Mouse (Mus musculus) liver, embryonic 13.5 days (tissue): ENCODE measurements around the gene Kank3. TPM values are rescaled to one million over a fixed set of nuclear protein-coding genes. Genes with fewer than 3 reads are reported as not detected.
"Not testable (repeated sequence)": the region's sequence is repeated elsewhere in the genome, so short reads cannot be mapped to it uniquely, and the experiment has no call there.

Experiments
- ATAC-seq: fragments of 200-750 bp; cut with Nextera tagmentation; 2 replicates; pipeline ENCODE4 v1.8.0; 2017; ENCODE audit warnings: low read depth, mild to moderate bottlenecking, moderate number of reproducible peaks, moderate library complexity
- DNase-seq: peaks from one replicate; pipeline ENCODE4 v3.0.0; 2022
- H3K27ac ChIP-seq: fragments of 300-500 bp; sonication (generic); 2 replicates; pipeline ENCODE4 v1.5.1; 2015; ENCODE audit warnings: moderate library complexity, mild to moderate bottlenecking, inconsistent platforms
- H3K27me3 ChIP-seq: fragments of 300-500 bp; sonication (generic); 2 replicates; pipeline ENCODE4 v1.6.1; 2015; ENCODE audit warnings: mild to moderate bottlenecking, inconsistent platforms
- H3K36me3 ChIP-seq: fragments of 300-500 bp; sonication (generic); 2 replicates; pipeline ENCODE4 v1.6.1; 2015; ENCODE audit warnings: mild to moderate bottlenecking, inconsistent platforms
- H3K4me1 ChIP-seq: fragments of 300-500 bp; sonication (generic); replicated peaks from 2 replicates; pipeline ENCODE4 v1.6.1; 2015; ENCODE audit warnings: inconsistent platforms
- H3K4me2 ChIP-seq: fragments of 300-500 bp; sonication (generic); 2 replicates; pipeline ENCODE4 v1.6.1; 2015; ENCODE audit warnings: inconsistent platforms, mild to moderate bottlenecking, moderate library complexity
- H3K4me3 ChIP-seq: fragments of 300-500 bp; sonication (generic); replicated peaks from 2 replicates; pipeline ENCODE4 v1.5.1; 2015; ENCODE audit warnings: mild to moderate bottlenecking, inconsistent platforms
- H3K9ac ChIP-seq: fragments of 300-500 bp; sonication (generic); 2 replicates; pipeline ENCODE4 v1.6.1; 2015; ENCODE audit warnings: mild to moderate bottlenecking, inconsistent platforms
- H3K9me3 ChIP-seq: fragments of 300-500 bp; sonication (generic); replicated peaks from 2 replicates; pipeline ENCODE4 v1.6.1; 2016; ENCODE audit warnings: inconsistent platforms
- WGBS: fragments of 180-500 bp; shearing (Covaris S2); methylation state at CpG from one replicate; pipeline ENCODE4 v1.1.7; 2015; ENCODE audit not compliant: insufficient replicate concordance; 5-methylcytosine and 5-hydroxymethylcytosine counted together
- polyA plus RNA-seq: library from polyadenylated mRNA; unstranded; fragments of >200 nt; fragmentation: Nextera tagmentation; extraction: Ambion mirVana; gene quantifications from 2 replicates; pipeline ENCODE4 v1.2.1, GENCODE M21; 2015

The Kank3 gene
- polyA plus RNA-seq, 1 experiment from 2014 or later = 8.9 TPM

- H3K36me3 ChIP-seq = peaks cover 46% of the 10 kb centered on the region
- no peaks in the 10 kb centered on the region for H3K9me3 ChIP-seq
- under 1% methylated on average over 51 of the region's 51 CpGs for WGBS
- H3K4me3 ChIP-seq = peak within 1 kb of the TSS; percentile 86
- peaks cover 73% of the 10 kb centered on the region for H3K4me1 ChIP-seq
- DNase-seq (peak; percentile 98), ATAC-seq (peak; percentile 88)
- peak within 1 kb of the TSS; percentile 89 for H3K9ac ChIP-seq
- H3K27ac ChIP-seq = peak within 1 kb of the TSS; percentile 85
- peak within 1 kb of the TSS; percentile 82 for H3K4me2 ChIP-seq
- H3K27me3 ChIP-seq = no peaks in the 10 kb centered on the region
These were observed 14.0 kb downstream of the Kank3 start, which contains the start of the genes Rps28 and Ndufa7 for GRCm38 (mm10) chr17:33824084-33824996. Rps28 (minus strand) TSS chr17:33824562. Ndufa7 (plus strand) TSS chr17:33824572.

DNA sequence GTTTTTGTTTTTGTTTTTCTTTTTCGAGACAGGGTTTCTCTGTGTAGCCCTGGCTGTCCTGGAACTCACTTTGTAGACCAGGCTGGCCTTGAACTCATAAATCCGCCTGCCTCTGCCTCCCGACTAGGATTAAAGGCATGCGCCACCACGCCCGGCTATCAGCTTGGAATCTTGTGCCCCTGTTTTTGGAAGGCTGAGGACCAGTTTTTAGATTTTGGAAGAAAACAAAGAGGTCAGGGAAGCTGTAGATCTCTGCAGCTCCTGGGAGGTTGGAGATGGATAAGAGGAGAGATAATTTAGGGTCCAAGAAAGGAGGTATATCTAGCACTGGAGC, 14.6 kb downstream of the Kank3 start:
- DNase-seq, H3K27me3 ChIP-seq, ATAC-seq, H3K9me3 ChIP-seq: not testable (repeated sequence)
- Histone ChIP-seq H3K27ac (peak overlapping the region; percentile 85), H3K4me1 (peaks cover 67% of the 10 kb centered on the region), H3K4me3 (peak overlapping the region; percentile 86), H3K4me2 (peak overlapping the region; percentile 82), H3K9ac (peak overlapping the region; percentile 89), H3K36me3 (peaks cover 45% of the 10 kb centered on the region)
- 2% methylated on average over 6 of the region's 6 CpGs for WGBS

DNA sequence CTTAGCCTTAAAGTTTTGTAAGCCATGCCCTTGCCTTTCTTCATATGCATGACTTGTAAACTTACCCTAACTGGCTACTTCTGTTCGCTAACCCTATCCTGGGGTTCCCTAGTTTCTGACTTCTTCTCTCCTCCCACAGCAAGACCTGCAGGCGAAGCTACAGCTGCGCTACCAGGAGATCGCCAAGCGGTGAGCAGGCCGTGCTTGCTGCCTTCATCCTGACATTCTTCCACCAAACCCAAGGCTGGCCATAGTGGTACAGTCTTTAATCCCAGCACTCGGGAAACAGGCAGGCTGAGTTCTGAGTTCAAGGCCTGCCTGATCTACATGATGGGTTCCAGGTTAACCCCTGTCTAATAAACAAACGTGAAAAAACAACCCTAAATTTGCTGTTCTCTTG, 15.1 kb downstream of the Kank3 start:
- H3K4me3 ChIP-seq = peak overlapping the region; percentile 86
- peak overlapping the region; percentile 82 for H3K4me2 ChIP-seq
- no peaks in the 10 kb centered on the region for H3K27me3 ChIP-seq
- ATAC-seq (no peak), DNase-seq (no peak)
- 77% methylated on average over 8 of the region's 8 CpGs for WGBS
- H3K4me1 ChIP-seq = peaks cover 62% of the 10 kb centered on the region
- peak overlapping the region; percentile 32; the same call in 1 of the 2 replicates for H3K27ac ChIP-seq
- no peaks in the 10 kb centered on the region for H3K9me3 ChIP-seq
- H3K36me3 ChIP-seq = peaks cover 45% of the 10 kb centered on the region
- H3K9ac ChIP-seq = peak overlapping the region; percentile 89

DNA sequence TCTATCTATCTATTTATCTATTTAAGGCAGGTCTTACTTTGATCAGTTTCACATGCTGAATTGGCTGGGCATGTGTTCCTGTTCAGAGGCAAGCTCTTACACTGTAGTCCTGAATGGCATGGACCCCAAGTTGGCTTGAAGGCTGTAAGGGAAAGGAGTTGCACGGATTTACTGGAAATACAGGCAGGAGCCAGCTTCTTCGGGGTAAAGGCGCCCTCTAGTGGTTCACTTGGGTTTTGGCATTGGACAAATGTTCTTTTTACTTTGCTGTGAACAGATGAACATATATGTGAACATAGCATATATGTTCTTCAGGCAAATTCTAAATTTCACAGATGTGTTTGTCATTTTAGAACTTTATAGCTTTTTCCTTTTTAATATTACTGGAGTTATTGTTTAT, 16.5 kb downstream of the Kank3 start:
- no peaks in the 10 kb centered on the region for H3K27me3 ChIP-seq
- no peak overlapping the region for H3K27ac ChIP-seq
- H3K36me3 ChIP-seq = peaks cover 44% of the 10 kb centered on the region
- H3K4me3 ChIP-seq = no peak overlapping the region
- 1% methylated on average over 3 of the region's 3 CpGs for WGBS
- H3K9me3 ChIP-seq = no peaks in the 10 kb centered on the region
- H3K4me2 ChIP-seq = no peak overlapping the region
- H3K4me1 ChIP-seq = peaks cover 50% of the 10 kb centered on the region
- ATAC-seq (no peak), DNase-seq (peak; percentile 60)
- H3K9ac ChIP-seq = no peak overlapping the region

DNA sequence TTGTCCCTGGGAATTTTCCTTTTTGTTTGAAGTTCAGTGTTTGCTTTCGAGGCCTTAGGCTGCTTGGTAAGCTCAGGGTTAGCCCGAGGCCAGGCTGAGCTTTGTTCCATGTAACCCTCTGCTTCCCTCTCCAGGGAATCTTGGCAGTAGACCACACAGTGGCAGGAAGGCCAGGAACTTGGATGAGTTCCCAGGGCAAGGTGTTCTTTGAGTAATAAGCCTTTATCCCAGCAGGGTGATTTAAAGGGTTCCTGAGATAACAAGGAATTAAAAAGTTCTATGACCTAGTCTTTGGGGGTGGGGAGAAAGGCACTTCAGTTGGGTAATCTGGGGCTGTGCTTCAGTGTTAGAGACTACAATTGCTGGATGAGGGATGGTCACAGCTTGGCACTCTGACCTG, 18.6 kb downstream of the Kank3 start:
- peaks cover 29% of the 10 kb centered on the region for H3K4me1 ChIP-seq
- H3K36me3 ChIP-seq = peaks cover 44% of the 10 kb centered on the region
- DNase-seq = no peak
- H3K27ac ChIP-seq = peak overlapping the region; percentile 39; the same call in 1 of the 2 replicates
- no peak overlapping the region for H3K4me3 ChIP-seq
- WGBS = 50% methylated on average over 2 of the region's 2 CpGs
- H3K27me3 ChIP-seq = no peaks in the 10 kb centered on the region
- H3K9ac ChIP-seq = no peak overlapping the region
- H3K4me2 ChIP-seq = no peak overlapping the region
- ATAC-seq = no peak
- no peaks in the 10 kb centered on the region for H3K9me3 ChIP-seq

DNA sequence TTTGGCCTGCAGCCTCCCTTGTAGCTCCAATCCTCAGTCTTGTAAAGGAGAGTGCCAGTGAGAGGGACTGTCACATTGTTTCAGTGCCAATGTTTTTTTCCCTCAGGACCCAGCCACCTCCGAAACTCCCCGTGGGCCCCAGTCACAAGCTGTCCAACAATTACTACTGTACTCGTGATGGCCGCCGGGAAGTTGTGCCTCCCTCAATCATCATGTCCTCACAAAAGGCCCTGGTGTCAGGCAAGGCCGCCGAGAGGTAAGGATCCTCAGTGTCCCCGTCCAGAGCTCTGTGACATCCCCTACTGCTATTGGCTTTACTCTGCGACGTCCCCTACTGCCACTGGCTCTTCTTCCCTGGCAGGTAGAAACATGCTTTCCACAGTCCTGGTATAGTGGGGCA, 19.2 kb downstream of the Kank3 start:
- Histone ChIP-seq H3K4me3 (no peak overlapping the region), H3K4me1 (peaks cover 29% of the 10 kb centered on the region), H3K9me3 (no peaks in the 10 kb centered on the region), H3K36me3 (peaks cover 51% of the 10 kb centered on the region), H3K4me2 (no peak overlapping the region), H3K27ac (0 out of 2 replicates have a peak overlapping the region, but pooled peaks have one; percentile 39), H3K27me3 (no peaks in the 10 kb centered on the region), H3K9ac (no peak overlapping the region)
- DNase-seq (no peak), ATAC-seq (no peak)
- 87% methylated on average over 10 of the region's 10 CpGs for WGBS

DNA sequence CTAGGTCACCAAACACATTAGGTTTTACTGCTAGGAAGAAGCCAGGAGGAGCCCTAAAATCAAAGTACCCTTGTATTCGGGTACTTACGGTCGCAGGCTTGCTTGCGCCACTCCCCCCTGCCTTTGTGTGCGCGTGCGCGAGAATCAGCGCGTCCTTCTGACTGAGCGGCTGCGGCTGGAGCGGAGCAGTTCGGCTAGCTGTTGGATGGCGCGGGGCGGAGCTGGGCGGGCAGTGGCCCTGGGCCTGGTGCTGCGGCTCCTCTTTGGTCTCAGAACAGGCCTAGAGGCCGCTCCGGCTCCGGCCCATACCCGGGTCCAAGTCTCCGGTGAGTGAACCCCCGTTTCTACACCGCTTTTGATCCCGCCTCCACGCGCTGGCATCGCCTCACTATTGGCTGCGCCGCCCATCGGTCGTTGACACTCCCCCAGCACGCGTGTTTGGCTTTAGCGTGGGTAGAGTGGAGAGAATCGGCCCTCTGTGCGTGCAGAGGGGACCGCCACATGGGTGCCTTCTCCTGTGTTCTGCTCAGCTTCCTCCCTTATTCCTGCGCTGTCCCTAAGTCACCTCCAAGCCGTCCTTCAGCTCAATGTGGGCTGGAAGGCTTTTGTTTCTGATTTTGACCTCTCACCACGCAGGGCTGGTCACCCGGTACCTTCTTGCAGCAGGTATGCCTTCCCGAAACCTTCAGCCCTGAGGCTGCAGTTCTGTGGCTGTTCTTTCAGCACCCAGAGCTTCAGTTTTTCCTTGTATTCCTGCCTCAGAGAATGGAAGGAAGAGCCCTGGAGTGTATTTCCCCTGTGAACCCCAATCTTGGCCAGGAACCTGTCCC, 32.9 kb downstream of the Kank3 start, which contains the start of gene Cd320:
Gene Cd320 (plus strand): TSS at position 126 of the 830 bp plus-strand sequence.
- peak within 1 kb of the TSS; percentile 15; the same call in 1 of the 2 replicates for H3K27ac ChIP-seq
- WGBS = under 1% methylated on average over 45 of the region's 45 CpGs
- H3K4me2 ChIP-seq = peak within 1 kb of the TSS; percentile 86
- H3K9me3 ChIP-seq = no peaks in the 10 kb centered on the region
- peak within 1 kb of the TSS; percentile 80 for H3K4me3 ChIP-seq
- peak within 1 kb of the TSS; percentile 74 for H3K9ac ChIP-seq
- H3K4me1 ChIP-seq = peaks cover 31% of the 10 kb centered on the region
- peak; percentile 90 for ATAC-seq
- peak; percentile 87 for DNase-seq
- peaks cover 20% of the 10 kb centered on the region for H3K36me3 ChIP-seq
- no peaks in the 10 kb centered on the region for H3K27me3 ChIP-seq

DNA sequence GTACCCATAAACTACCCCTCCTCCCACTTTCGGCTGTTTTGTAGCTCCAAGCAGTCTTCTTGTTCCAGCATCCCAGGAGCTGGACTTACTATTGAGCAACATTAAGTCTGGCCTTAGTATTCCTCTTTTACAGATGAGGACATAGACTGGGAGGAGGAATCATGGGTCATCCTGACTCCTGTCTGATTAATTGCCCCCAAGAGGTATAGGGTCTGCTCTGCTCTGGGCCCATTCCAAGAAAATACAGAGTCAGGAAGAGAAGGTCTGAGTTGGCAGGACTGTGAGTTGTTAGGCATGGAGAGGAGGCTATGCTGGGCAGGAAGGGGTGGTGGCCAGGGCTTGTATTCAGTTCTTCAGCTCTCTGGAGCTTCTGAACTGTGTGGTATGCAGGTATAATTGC, 33.9 kb downstream of the Kank3 start:
- ATAC-seq = no peak
- Histone ChIP-seq H3K4me2 (peak overlapping the region; percentile 86), H3K9ac (peak overlapping the region; percentile 51), H3K4me1 (peaks cover 31% of the 10 kb centered on the region), H3K36me3 (peaks cover 10% of the 10 kb centered on the region; the same call in 1 of the 2 replicates), H3K9me3 (no peaks in the 10 kb centered on the region), H3K4me3 (0 out of 2 replicates have a peak overlapping the region, but pooled peaks have one; percentile 80), H3K27me3 (no peaks in the 10 kb centered on the region), H3K27ac (no peak overlapping the region)
- DNase-seq = no peak
- WGBS = 63% methylated on average over 1 of the region's 1 CpGs

GRCm38 (mm10) chr17:33848139-33848538, 37.8 kb downstream of the Kank3 start:
- H3K27ac ChIP-seq = no peak overlapping the region
- no peak for DNase-seq
- peaks cover 21% of the 10 kb centered on the region for H3K4me1 ChIP-seq
- H3K36me3 ChIP-seq = 0 out of 2 replicates have a peak, but pooled peaks cover 8% of the 10 kb centered on the region
- no peaks in the 10 kb centered on the region for H3K27me3 ChIP-seq
- no peak overlapping the region for H3K4me2 ChIP-seq
- peak overlapping the region; percentile 29; the same call in 1 of the 2 replicates for H3K9ac ChIP-seq
- WGBS = 56% methylated on average over 8 of the region's 8 CpGs
- no peaks in the 10 kb centered on the region for H3K9me3 ChIP-seq
- no peak overlapping the region for H3K4me3 ChIP-seq
- no peak for ATAC-seq

DNA sequence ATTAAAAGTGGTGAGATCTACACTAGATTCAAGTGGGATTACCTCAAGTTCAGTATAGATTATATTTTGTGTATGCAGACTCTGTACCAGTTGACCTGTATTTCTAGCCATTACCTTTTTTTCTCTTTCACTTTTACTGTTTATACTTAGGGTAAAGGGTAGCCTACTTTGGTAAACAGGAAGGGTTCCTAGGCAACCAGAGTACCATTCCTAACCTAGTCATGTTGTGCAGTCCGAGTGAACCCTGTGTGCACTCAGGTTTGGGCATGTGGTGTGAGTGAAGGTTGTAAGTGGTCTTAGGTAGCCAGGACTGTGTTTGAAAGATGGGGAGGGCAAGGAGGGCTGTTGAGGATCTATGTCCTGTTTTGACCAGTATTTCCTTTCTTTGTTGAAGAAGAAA, 41.0 kb downstream of the Kank3 start:
- no peak for DNase-seq
- no peaks in the 10 kb centered on the region for H3K9me3 ChIP-seq
- H3K4me1 ChIP-seq = 0 out of 2 replicates have a peak, but pooled peaks cover 3% of the 10 kb centered on the region
- 29% methylated on average over 1 of the region's 1 CpGs for whole genome bisulfite sequencing
- no peaks in the 10 kb centered on the region for H3K27me3 ChIP-seq
- H3K27ac ChIP-seq = no peak overlapping the region
- H3K9ac ChIP-seq = no peak overlapping the region
- H3K4me2 ChIP-seq = no peak overlapping the region
- no peak overlapping the region for H3K4me3 ChIP-seq
- peak; percentile 51; the same call in 1 of the 2 replicates for ATAC-seq
- 0 out of 2 replicates have a peak, but pooled peaks cover 8% of the 10 kb centered on the region for H3K36me3 ChIP-seq

DNA sequence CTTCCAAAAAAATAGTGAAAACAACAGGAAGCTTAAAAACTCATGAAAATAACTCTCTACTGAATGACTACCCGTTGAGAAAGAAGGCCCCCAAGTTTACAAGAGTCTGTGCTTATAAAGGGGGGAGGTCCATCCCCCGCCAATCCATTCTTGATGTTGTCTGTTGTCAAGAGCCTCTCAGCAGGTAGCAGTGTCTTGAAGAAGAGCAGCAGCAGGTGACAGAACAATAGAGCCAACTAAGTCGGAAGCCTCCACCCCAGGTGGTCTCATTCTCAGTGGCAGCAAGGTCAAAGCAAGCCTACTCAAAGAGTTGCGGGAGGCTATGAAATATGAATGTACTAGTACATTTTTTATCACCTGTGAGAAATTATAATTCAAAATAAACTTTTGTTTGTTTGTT, 47.5 kb downstream of the Kank3 start:
- ATAC-seq (no peak), DNase-seq (no peak)
- no peaks in the 10 kb centered on the region for H3K36me3 ChIP-seq
- H3K4me2 ChIP-seq = no peak overlapping the region
- no peak overlapping the region for H3K4me3 ChIP-seq
- no peaks in the 10 kb centered on the region for H3K9me3 ChIP-seq
- H3K4me1 ChIP-seq = no peaks in the 10 kb centered on the region
- H3K27ac ChIP-seq = no peak overlapping the region
- 78% methylated on average over 4 of the region's 4 CpGs for WGBS
- no peak overlapping the region for H3K9ac ChIP-seq
- no peaks in the 10 kb centered on the region for H3K27me3 ChIP-seq
